Mouse (Mus musculus) intestine, embryonic 14.5 days (tissue): ENCODE measurements around the gene Rapgef3. TPM values are rescaled to one million over a fixed set of nuclear protein-coding genes. Genes with fewer than 3 reads are reported as not detected.

Experiments
- ATAC-seq: fragments of 200-750 bp; cut with Nextera tagmentation; replicated peaks from 2 replicates; pipeline ENCODE4 v1.8.0; 2017; ENCODE audit warnings: low read depth, moderate number of reproducible peaks, moderate TSS enrichment, moderate library complexity; ENCODE audit not compliant: low FRiP score, low TSS enrichment
- DNase-seq: peaks from one replicate; pipeline ENCODE4 v3.0.0-alpha.2; 2018; ENCODE audit warnings: low spot score
- H3K27ac ChIP-seq: fragments of 300-500 bp; sonication (generic); 2 replicates; pipeline ENCODE4 v1.5.1; 2014; ENCODE audit warnings: low read depth, mild to moderate bottlenecking, control low read depth
- H3K27me3 ChIP-seq: fragments of 300-500 bp; sonication (generic); replicated peaks from 2 replicates; pipeline ENCODE4 v1.6.1; 2014; ENCODE audit warnings: low read length, control low read depth; ENCODE audit not compliant: control insufficient read depth, insufficient read depth
- H3K36me3 ChIP-seq: fragments of 300-500 bp; sonication (generic); 2 replicates; pipeline ENCODE4 v1.6.1; 2014; ENCODE audit warnings: low read length, control low read depth; ENCODE audit not compliant: control insufficient read depth, insufficient read depth
- H3K4me1 ChIP-seq: fragments of 300-500 bp; sonication (generic); replicated peaks from 2 replicates; pipeline ENCODE4 v1.6.1; 2014; ENCODE audit warnings: low read length, control low read depth, mixed read lengths; ENCODE audit not compliant: control insufficient read depth, insufficient read depth
- H3K4me2 ChIP-seq: fragments of 300-500 bp; sonication (generic); 2 replicates; pipeline ENCODE4 v1.6.1; 2014; ENCODE audit warnings: low read length
- H3K4me3 ChIP-seq: fragments of 300-500 bp; sonication (generic); 2 replicates; pipeline ENCODE4 v1.5.1; 2014; ENCODE audit warnings: low read depth, low read length, control low read depth, mixed read lengths
- H3K9ac ChIP-seq: fragments of 300-500 bp; sonication (generic); 2 replicates; pipeline ENCODE4 v1.6.1; 2014; ENCODE audit warnings: mild to moderate bottlenecking, low read length
- H3K9me3 ChIP-seq: fragments of 300-500 bp; sonication (generic); 2 replicates; pipeline ENCODE4 v1.6.1; 2016; ENCODE audit warnings: low read length, control low read depth; ENCODE audit not compliant: control insufficient read depth
- WGBS: fragments of 180-500 bp; shearing (Covaris S2); extraction: QIAGEN DNeasy Blood & Tissue Kit; methylation state at CpG from one replicate; pipeline ENCODE4 v1.1.7; 2014; 5-methylcytosine and 5-hydroxymethylcytosine counted together
- polyA plus RNA-seq: library from polyadenylated mRNA; unstranded; fragments of >200 nt; fragmentation: Nextera tagmentation; extraction: Ambion mirVana; gene quantifications from 2 replicates; pipeline ENCODE4 v1.2.1, GENCODE M21; 2014

Gene Rapgef3
- polyA plus RNA-seq, 1 experiment from 2014 or later: 8.7 TPM

DNA sequence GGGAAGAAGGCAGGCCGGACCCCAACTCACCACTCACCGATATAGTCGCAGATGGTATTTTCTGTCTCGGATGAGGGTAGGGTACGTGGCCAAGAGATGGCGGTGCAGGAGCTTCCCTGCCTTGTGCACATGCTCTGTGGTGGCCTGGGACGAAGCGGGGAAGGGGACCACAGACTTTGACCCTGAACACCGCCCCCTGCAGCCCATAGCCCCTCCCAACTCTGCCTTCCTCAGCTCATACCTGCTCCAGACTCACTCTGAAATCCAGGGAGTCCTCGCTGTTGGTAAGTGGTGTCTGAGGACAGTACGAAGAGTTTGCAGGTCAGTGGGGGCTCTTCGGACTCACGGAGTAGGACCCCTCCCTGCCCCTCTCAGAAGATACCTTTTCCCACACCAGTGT, 6.3 kb downstream of the Rapgef3 start:
- no peak for DNase-seq
- peak overlapping the region; percentile 16; the same call in 1 of the 2 replicates for H3K27ac ChIP-seq
- peak overlapping the region; percentile 25; the same call in 1 of the 2 replicates for H3K4me2 ChIP-seq

GRCm38 (mm10) chr15:97760952-97761351, 6.8 kb downstream of the Rapgef3 start:
- H3K9me3 ChIP-seq: no peaks in the 10 kb centered on the region
- DNase-seq (no peak), ATAC-seq (no peak)
- 75% methylated on average over 5 of the region's 5 CpGs for WGBS
- H3K4me1 ChIP-seq: no peaks in the 10 kb centered on the region
- H3K9ac ChIP-seq: no peak overlapping the region
- H3K27me3 ChIP-seq: no peaks in the 10 kb centered on the region
- no peak overlapping the region for H3K27ac ChIP-seq
- H3K36me3 ChIP-seq: no peaks in the 10 kb centered on the region
- H3K4me3 ChIP-seq: no peak overlapping the region
- H3K4me2 ChIP-seq: 0 out of 2 replicates have a peak overlapping the region, but pooled peaks have one; percentile 6

More for the DNA sequence above, 6.3 kb downstream of the Rapgef3 start:
- Histone ChIP-seq H3K9ac (no peak overlapping the region), H3K27me3 (peaks cover 2% of the 10 kb centered on the region), H3K4me1 (no peaks in the 10 kb centered on the region), H3K36me3 (no peaks in the 10 kb centered on the region), H3K9me3 (no peaks in the 10 kb centered on the region), H3K4me3 (no peak overlapping the region)
- ATAC-seq: peak; percentile 67
- 45% methylated on average over 13 of the region's 13 CpGs for WGBS

- 84% methylated on average over 9 of the region's 9 CpGs for WGBS
- Histone ChIP-seq H3K4me3 (no peak overlapping the region), H3K27ac (no peak overlapping the region), H3K36me3 (no peaks in the 10 kb centered on the region), H3K9me3 (no peaks in the 10 kb centered on the region), H3K27me3 (no peaks in the 10 kb centered on the region), H3K4me1 (no peaks in the 10 kb centered on the region), H3K9ac (no peak overlapping the region), H3K4me2 (no peak overlapping the region)
- no peak for ATAC-seq
- no peak for DNase-seq
Observed at GRCm38 (mm10) chr15:97760006-97760405, 7.8 kb downstream of the Rapgef3 start.

- Histone ChIP-seq H3K27me3 (no peaks in the 10 kb centered on the region), H3K27ac (no peak overlapping the region), H3K9me3 (no peaks in the 10 kb centered on the region), H3K4me3 (no peak overlapping the region), H3K4me2 (no peak overlapping the region), H3K4me1 (peaks cover 8% of the 10 kb centered on the region), H3K9ac (no peak overlapping the region), H3K36me3 (no peaks in the 10 kb centered on the region)
- 51% methylated on average over 8 of the region's 8 CpGs for WGBS
- no peak for DNase-seq
- no peak for ATAC-seq
Observed at GRCm38 (mm10) chr15:97755361-97755760, 12.4 kb downstream of the Rapgef3 start.

DNA sequence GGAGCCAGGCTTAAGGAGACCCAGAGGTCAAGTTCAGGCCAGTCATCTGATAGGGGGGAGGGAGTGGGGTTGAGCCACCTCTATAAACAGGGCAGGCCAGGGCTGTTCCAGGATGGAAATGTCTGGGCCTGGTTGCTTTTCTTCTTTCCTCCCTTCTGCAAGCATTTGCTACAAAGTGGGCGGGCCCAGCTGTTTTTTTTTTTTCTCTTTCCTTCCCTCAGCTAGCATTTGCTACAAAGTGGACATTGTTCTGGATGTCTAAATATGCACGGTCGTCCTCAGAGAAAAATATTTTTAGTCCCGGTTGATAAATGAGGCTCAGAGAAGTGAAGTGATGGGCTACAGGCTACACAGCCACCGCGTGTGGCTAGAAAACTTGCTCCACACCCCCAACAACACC, 13.3 kb downstream of the Rapgef3 start:
- H3K4me1 ChIP-seq: peaks cover 11% of the 10 kb centered on the region
- no peaks in the 10 kb centered on the region for H3K9me3 ChIP-seq
- no peak for ATAC-seq
- H3K4me2 ChIP-seq: no peak overlapping the region
- H3K9ac ChIP-seq: no peak overlapping the region
- no peaks in the 10 kb centered on the region for H3K27me3 ChIP-seq
- no peak overlapping the region for H3K27ac ChIP-seq
- no peak for DNase-seq
- no peaks in the 10 kb centered on the region for H3K36me3 ChIP-seq
- WGBS: 40% methylated on average over 6 of the region's 6 CpGs
- no peak overlapping the region for H3K4me3 ChIP-seq

DNA sequence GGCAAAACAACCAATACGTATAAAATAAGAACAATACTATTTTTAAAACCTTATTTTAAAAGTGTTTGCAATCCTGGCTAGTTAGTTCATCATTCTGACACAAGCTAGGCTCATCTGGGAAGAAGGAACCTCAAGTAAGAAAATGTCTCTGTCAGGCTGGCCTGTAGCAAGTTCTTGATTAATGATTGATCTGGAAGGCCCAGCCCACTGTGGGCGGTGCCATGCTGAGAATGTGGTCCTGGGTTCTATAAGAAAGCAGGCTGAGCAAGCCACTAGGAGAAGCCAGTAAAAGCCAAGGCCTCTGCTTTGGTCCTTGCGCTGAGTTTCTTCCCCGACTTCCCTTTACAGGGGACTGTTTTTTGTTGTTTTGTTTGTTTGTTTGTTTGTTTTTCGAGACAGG, 15.3 kb downstream of the Rapgef3 start:
- Histone ChIP-seq H3K4me2 (no peak overlapping the region), H3K9ac (no peak overlapping the region), H3K4me3 (no peak overlapping the region), H3K9me3 (no peaks in the 10 kb centered on the region), H3K4me1 (peaks cover 11% of the 10 kb centered on the region), H3K27me3 (no peaks in the 10 kb centered on the region), H3K36me3 (no peaks in the 10 kb centered on the region), H3K27ac (no peak overlapping the region)
- 91% methylated on average over 5 of the region's 5 CpGs for WGBS
- ATAC-seq: no peak
- DNase-seq: no peak

GRCm38 (mm10) chr15:97751676-97752075, 16.1 kb downstream of the Rapgef3 start:
- Histone ChIP-seq H3K4me1 (peaks cover 11% of the 10 kb centered on the region), H3K27ac (no peak overlapping the region), H3K36me3 (no peaks in the 10 kb centered on the region), H3K27me3 (no peaks in the 10 kb centered on the region), H3K9ac (no peak overlapping the region), H3K9me3 (no peaks in the 10 kb centered on the region), H3K4me3 (no peak overlapping the region), H3K4me2 (no peak overlapping the region)
- no peak for ATAC-seq
- 95% methylated on average over 2 of the region's 2 CpGs for WGBS
- no peak for DNase-seq

DNA sequence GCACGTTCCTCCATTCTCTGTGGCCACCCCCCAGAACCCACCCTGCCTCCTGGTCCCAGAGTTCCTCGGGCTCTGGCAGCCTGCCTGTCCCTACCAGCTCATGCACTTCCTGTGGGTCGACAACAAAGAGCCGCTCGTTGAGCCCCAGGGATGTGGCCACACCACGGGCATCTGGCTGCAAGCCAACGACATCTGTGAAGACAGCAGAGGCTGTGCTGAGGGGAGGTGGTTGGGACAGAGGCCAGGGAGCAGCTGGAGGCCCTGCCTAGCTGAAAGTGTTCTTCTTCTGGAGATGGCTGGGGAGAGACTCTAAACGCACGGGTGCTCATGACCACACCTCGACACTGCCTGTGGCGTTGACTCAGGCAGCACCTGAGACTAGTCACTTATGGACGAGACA, 17.1 kb downstream of the Rapgef3 start:
- WGBS: 40% methylated on average over 12 of the region's 12 CpGs
- 0 out of 2 replicates have a peak overlapping the region, but pooled peaks have one; percentile 23 for H3K27ac ChIP-seq
- H3K4me1 ChIP-seq: peaks cover 11% of the 10 kb centered on the region
- H3K4me2 ChIP-seq: no peak overlapping the region
- DNase-seq: peak; percentile 70
- no peaks in the 10 kb centered on the region for H3K27me3 ChIP-seq
- peak; percentile 65; the same call in 1 of the 2 replicates for ATAC-seq
- no peak overlapping the region for H3K9ac ChIP-seq
- no peaks in the 10 kb centered on the region for H3K9me3 ChIP-seq
- no peak overlapping the region for H3K4me3 ChIP-seq
- no peaks in the 10 kb centered on the region for H3K36me3 ChIP-seq

GRCm38 (mm10) chr15:97749841-97750240, 17.9 kb downstream of the Rapgef3 start:
- no peaks in the 10 kb centered on the region for H3K27me3 ChIP-seq
- DNase-seq (no peak), ATAC-seq (no peak)
- peaks cover 16% of the 10 kb centered on the region for H3K4me1 ChIP-seq
- H3K4me3 ChIP-seq: no peak overlapping the region
- no peak overlapping the region for H3K4me2 ChIP-seq
- no peak overlapping the region for H3K9ac ChIP-seq
- no peaks in the 10 kb centered on the region for H3K36me3 ChIP-seq
- H3K27ac ChIP-seq: no peak overlapping the region
- WGBS: 88% methylated on average over 13 of the region's 13 CpGs
- no peaks in the 10 kb centered on the region for H3K9me3 ChIP-seq
